Mouse (Mus musculus) liver, embryonic 16.5 days (tissue): ENCODE data around the gene Ndc1. TPM values are rescaled to one million over a fixed set of nuclear protein-coding genes. Genes with fewer than 3 reads are reported as not detected.

ENCODE experiments used
- ATAC-seq: fragments of 200-750 bp; cut with Nextera tagmentation; 2 replicates; pipeline ENCODE4 v1.8.0; 2017; ENCODE audit warnings: low read depth, mild to moderate bottlenecking, moderate number of reproducible peaks, moderate library complexity
- H3K27ac ChIP-seq: fragments of 300-500 bp; sonication (generic); 2 replicates; pipeline ENCODE4 v1.5.1; 2014; ENCODE audit warnings: mild to moderate bottlenecking, low read length
- H3K27me3 ChIP-seq: fragments of 300-500 bp; sonication (generic); 2 replicates; pipeline ENCODE4 v1.6.1; 2014; ENCODE audit warnings: low read depth, low read length, mixed read lengths; ENCODE audit not compliant: control insufficient read depth, insufficient read depth
- H3K36me3 ChIP-seq: fragments of 300-500 bp; sonication (generic); 2 replicates; pipeline ENCODE4 v1.6.1; 2014; ENCODE audit warnings: mild to moderate bottlenecking; ENCODE audit not compliant: control insufficient read depth, insufficient read depth
- H3K4me1 ChIP-seq: fragments of 300-500 bp; sonication (generic); 2 replicates; pipeline ENCODE4 v1.6.1; 2014; ENCODE audit warnings: low read depth, low read length, mixed read lengths; ENCODE audit not compliant: control insufficient read depth
- H3K4me2 ChIP-seq: fragments of 300-500 bp; sonication (generic); 2 replicates; pipeline ENCODE4 v1.6.1; 2014; ENCODE audit warnings: low read depth, low read length, mixed read lengths
- H3K4me3 ChIP-seq: fragments of 300-500 bp; sonication (generic); 2 replicates; pipeline ENCODE4 v1.5.1; 2014; ENCODE audit warnings: low read depth, mild to moderate bottlenecking, low read length
- H3K9ac ChIP-seq: fragments of 300-500 bp; sonication (generic); 2 replicates; pipeline ENCODE4 v1.6.1; 2014; ENCODE audit warnings: low read depth, low read length
- H3K9me3 ChIP-seq: fragments of 300-500 bp; sonication (generic); replicated peaks from 2 replicates; pipeline ENCODE4 v1.6.1; 2016; ENCODE audit warnings: low read length; ENCODE audit not compliant: control insufficient read depth
- WGBS: fragments of 180-500 bp; shearing (Covaris S2); extraction: QIAGEN DNeasy Blood & Tissue Kit; methylation state at CpG from one replicate; pipeline ENCODE4 v1.1.7; 2014; ENCODE audit not compliant: insufficient replicate concordance; 5-methylcytosine and 5-hydroxymethylcytosine counted together
- polyA plus RNA-seq: library from polyadenylated mRNA; unstranded; fragments of >200 nt; fragmentation: Nextera tagmentation; extraction: Ambion mirVana; gene quantifications from 2 replicates; pipeline ENCODE4 v1.2.1, GENCODE M21; 2015

Gene Ndc1
- polyA plus RNA-seq, 1 experiment from 2014 or later, result 13.0 TPM

DNA sequence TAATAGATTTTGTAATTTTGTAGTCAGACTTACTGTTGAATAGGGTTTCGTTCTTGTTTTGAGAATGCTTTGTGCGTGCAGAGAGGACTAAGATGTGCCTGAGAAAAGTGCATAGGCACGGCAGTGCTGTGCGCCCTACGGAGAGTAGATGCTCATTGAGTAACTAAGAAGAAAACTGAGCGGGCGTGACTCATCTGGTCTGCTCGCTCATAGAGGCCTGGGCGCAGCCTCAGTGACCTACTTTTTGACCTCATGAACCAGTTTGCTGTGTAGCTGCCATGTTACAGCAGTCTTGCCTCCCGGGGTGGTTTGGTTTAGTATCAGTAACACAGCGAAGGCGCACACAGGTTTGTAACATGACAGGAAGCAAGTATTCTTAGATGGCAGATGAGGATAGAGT is 58.0 kb downstream of the Ndc1 start:
- WGBS, result 77% methylated on average over 12 of the region's 12 CpGs
- no peaks in the 10 kb centered on the region for H3K36me3 ChIP-seq
- H3K27ac ChIP-seq, result no peak overlapping the region
- H3K9ac ChIP-seq, result no peak overlapping the region
- no peak overlapping the region for H3K4me3 ChIP-seq
- peaks cover 3% of the 10 kb centered on the region for H3K4me1 ChIP-seq
- H3K9me3 ChIP-seq, result no peaks in the 10 kb centered on the region
- no peak overlapping the region for H3K4me2 ChIP-seq
- peaks cover 3% of the 10 kb centered on the region; the same call in 1 of the 2 replicates for H3K27me3 ChIP-seq
- ATAC-seq, result no peak

DNA sequence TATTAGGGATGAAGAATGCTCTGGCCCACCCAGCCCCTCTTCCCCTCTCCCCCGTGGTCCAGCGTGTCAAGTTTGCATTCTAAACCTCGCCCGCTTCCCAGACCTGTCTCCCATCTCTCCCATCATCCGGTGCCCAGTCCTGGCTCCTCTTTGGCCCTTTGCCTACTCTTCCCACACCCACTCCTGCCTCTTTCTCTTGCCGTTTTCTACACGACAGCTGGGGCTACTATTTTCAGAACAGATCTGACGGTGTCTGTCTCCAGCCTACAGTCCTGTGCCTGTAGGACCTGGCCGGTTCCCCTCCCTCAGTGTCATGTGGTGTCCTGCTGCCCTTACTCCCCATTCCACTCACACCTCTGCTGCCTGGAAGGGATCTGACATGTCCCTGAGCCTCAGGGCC is 59.0 kb downstream of the Ndc1 start:
- no peak for ATAC-seq
- Histone ChIP-seq H3K36me3 (no peaks in the 10 kb centered on the region), H3K9me3 (no peaks in the 10 kb centered on the region), H3K9ac (no peak overlapping the region), H3K4me1 (no peaks in the 10 kb centered on the region; the same call in 1 of the 2 replicates), H3K4me3 (no peak overlapping the region), H3K4me2 (no peak overlapping the region), H3K27ac (no peak overlapping the region), H3K27me3 (no peaks in the 10 kb centered on the region; the same call in 1 of the 2 replicates)
- WGBS, result 67% methylated on average over 9 of the region's 9 CpGs

DNA sequence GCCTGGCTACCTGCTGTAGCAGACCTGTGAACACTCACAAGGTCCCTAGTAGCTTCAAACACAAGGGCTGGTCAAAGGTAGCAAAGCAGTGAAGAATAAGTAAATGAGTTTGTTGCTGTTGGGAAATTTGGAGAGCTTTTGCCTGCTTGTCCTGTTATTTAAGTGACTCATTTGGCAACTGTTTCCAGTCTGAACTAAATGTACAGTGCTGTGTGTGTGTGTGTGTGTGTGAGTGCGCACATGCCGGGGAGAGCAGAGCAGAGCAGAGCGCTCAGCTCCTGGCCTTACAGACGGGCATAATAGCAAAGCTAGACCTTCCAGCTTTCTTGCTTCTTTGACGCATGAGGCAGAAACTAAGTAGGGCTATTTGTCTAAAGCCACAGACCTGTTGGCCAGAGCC is 65.1 kb downstream of the Ndc1 start:
- ATAC-seq, result no peak
- H3K27me3 ChIP-seq, result peaks cover 52% of the 10 kb centered on the region
- H3K9me3 ChIP-seq, result no peaks in the 10 kb centered on the region
- H3K4me1 ChIP-seq, result peaks cover 3% of the 10 kb centered on the region; the same call in 1 of the 2 replicates
- H3K36me3 ChIP-seq, result no peaks in the 10 kb centered on the region
- 79% methylated on average over 5 of the region's 5 CpGs for WGBS
- H3K9ac ChIP-seq, result no peak overlapping the region
- no peak overlapping the region for H3K4me2 ChIP-seq
- H3K27ac ChIP-seq, result no peak overlapping the region
- no peak overlapping the region for H3K4me3 ChIP-seq

DNA sequence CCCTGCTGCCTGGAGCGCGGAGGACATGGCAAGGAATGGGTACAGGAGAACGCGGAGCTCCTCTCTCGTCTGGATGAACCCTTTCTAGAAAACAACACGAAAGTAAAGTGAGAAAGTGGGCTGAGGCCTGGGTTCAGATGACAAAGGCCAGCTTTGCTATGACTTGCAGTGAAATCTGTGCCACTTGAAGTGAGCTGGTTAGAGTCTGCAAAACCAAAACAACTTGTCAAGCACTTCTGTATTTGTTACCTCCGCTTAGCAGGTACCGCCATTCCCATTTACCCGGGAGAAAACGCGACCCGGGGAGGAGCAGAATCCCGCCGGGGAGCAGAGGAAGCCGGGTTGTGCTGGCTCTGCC is 66.4 kb downstream of the Ndc1 start:
- WGBS, result 7% methylated on average over 15 of the region's 15 CpGs
- Histone ChIP-seq H3K27me3 (peaks cover 60% of the 10 kb centered on the region), H3K9me3 (no peaks in the 10 kb centered on the region), H3K4me1 (peaks cover 3% of the 10 kb centered on the region; the same call in 1 of the 2 replicates), H3K9ac (no peak overlapping the region), H3K4me3 (peak overlapping the region; percentile 60), H3K36me3 (no peaks in the 10 kb centered on the region), H3K4me2 (peak overlapping the region; percentile 76), H3K27ac (no peak overlapping the region)
- no peak for ATAC-seq

DNA sequence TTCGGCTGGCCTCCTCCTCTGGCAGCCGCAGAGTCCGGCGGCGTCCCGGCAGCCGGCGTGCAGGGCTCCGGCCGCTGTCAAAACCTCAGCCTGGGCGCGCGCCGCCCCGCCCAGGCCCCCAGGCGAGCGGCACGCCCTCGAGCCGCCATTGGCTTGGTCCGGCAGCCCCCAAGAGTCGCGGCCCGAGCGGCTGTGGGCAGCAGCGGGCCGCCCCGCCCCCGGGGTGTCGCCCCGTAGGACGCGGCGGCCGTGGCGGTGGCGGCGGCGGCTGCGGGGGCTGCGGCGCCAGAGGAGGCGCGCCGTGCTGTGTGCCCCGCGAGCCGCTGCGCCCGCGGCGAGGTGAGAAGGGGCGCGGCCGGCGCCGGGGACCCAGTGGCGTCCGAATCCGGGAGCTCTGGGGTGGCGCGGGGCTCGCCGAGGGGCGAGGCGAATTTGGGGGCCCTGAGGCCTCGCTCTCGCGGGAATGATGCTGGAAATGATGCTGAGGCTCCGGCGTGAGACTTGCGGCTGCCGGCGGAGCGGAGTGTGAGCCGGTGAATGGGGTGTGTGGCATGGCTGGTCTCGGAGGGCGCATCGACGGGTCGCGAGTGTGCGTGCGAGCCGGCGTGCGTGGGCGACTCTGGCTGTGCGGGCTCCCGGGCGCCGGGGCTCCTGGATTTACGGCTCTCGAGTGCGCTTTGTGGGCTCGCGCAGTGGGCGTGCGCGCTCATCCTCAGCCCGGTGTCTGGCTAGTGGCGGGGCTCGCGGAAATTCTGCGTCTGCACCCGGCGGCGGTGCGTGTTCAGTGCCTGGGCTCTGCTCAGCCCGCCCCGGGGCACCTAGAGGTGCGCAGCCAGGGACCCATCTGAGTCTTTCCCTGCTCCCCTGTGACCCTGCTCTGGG is 67.0 kb downstream of the Ndc1 start, which contains the start of gene Glis1:
Glis1 (plus strand) TSS at position 236 of the 882 bp plus-strand sequence.
- Histone ChIP-seq H3K27ac (no peak within 1 kb of the TSS), H3K36me3 (no peaks in the 10 kb centered on the region), H3K27me3 (peaks cover 64% of the 10 kb centered on the region), H3K4me1 (peaks cover 3% of the 10 kb centered on the region; the same call in 1 of the 2 replicates), H3K4me3 (peak within 1 kb of the TSS; percentile 60), H3K9ac (no peak within 1 kb of the TSS), H3K9me3 (no peaks in the 10 kb centered on the region), H3K4me2 (peak within 1 kb of the TSS; percentile 76)
- peak; percentile 86 for ATAC-seq
- under 1% methylated on average over 93 of the region's 112 CpGs for WGBS

DNA sequence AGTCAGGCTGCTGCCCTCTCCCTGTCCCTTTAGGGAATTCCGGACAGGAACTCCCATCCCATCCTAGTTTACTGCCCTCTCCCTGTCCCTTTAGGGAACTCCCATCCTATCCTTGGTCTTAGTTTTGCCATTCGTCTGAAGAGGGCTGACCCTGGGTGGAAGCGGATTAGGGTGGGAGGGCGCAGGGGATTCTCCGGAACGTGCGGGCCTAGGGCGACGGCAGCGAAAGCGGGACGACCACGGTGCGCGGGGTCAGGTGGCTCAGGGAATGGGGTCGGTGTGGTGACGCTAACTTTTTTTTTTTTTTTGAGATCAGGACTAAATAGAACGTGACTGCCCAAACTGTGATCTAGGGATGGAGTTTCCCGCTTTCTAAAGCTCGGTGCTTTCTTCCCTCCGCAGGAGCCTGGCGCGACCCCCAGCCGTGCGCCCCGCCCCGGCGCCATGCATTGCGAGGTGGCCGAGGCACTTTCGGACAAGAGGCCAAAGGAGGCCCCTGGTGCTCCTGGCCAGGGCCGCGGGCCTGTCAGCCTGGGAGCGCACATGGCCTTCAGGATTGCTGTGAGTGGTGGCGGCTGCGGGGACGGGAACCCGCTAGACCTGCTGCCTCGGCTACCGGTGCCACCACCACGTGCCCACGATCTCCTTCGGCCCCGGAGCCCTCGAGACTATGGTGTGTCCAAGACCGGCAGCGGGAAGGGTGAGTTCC is 67.8 kb downstream of the Ndc1 start:
- Histone ChIP-seq H3K4me2 (peak overlapping the region; percentile 76), H3K9me3 (no peaks in the 10 kb centered on the region), H3K4me1 (peaks cover 3% of the 10 kb centered on the region; the same call in 1 of the 2 replicates), H3K27ac (no peak overlapping the region), H3K36me3 (no peaks in the 10 kb centered on the region), H3K27me3 (peaks cover 64% of the 10 kb centered on the region), H3K9ac (no peak overlapping the region), H3K4me3 (peak overlapping the region; percentile 60)
- WGBS, result 4% methylated on average over 47 of the region's 47 CpGs
- no peak for ATAC-seq

DNA sequence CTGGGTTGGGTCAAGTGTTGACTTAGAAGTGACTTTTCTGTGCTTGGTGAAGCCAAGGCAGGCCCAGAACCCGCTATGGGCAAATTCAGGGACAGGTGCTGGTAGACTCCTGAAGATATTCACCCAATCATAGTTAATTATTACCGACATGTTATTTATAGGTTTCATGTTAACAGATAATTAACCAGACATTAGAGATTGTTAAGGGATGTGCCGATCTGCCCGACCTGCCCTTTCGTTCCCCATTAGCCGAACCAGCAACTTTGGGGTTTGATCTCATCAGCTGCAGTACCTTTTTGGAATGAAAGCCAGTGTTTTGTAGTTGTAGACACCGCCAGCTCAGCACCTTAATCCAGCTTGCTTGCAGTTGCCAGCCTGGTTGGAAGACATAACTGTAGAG is 68.9 kb downstream of the Ndc1 start:
- Histone ChIP-seq H3K4me1 (peaks cover 3% of the 10 kb centered on the region; the same call in 1 of the 2 replicates), H3K27me3 (peaks cover 71% of the 10 kb centered on the region), H3K4me2 (no peak overlapping the region), H3K36me3 (no peaks in the 10 kb centered on the region), H3K9me3 (no peaks in the 10 kb centered on the region), H3K27ac (no peak overlapping the region), H3K4me3 (no peak overlapping the region), H3K9ac (no peak overlapping the region)
- WGBS, result 67% methylated on average over 7 of the region's 7 CpGs
- no peak for ATAC-seq

DNA sequence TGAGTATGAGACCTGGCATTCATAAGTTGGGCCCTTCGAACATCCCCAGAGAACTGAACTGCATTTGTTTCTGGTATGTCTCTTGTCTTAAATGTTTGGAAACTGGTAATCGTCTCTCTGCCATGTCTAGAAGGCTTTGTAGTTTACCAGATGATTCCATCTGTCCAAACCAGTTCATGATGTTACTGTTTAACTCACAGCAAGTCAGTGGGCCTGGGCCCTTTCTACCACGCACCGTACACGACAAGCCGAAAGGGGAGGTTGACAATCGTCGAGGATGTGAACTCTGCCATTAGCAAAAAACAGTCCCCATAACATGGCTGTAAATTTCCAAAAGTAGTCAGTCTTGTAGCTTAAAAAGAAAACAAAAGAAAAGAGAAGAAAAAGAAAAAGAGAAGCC is 71.2 kb downstream of the Ndc1 start:
- peaks cover 57% of the 10 kb centered on the region for H3K27me3 ChIP-seq
- no peak for ATAC-seq
- no peak overlapping the region for H3K9ac ChIP-seq
- H3K4me2 ChIP-seq, result no peak overlapping the region
- H3K36me3 ChIP-seq, result no peaks in the 10 kb centered on the region
- no peak overlapping the region for H3K27ac ChIP-seq
- H3K4me3 ChIP-seq, result no peak overlapping the region
- peaks cover 3% of the 10 kb centered on the region; the same call in 1 of the 2 replicates for H3K4me1 ChIP-seq
- WGBS, result 76% methylated on average over 8 of the region's 8 CpGs
- H3K9me3 ChIP-seq, result no peaks in the 10 kb centered on the region

DNA sequence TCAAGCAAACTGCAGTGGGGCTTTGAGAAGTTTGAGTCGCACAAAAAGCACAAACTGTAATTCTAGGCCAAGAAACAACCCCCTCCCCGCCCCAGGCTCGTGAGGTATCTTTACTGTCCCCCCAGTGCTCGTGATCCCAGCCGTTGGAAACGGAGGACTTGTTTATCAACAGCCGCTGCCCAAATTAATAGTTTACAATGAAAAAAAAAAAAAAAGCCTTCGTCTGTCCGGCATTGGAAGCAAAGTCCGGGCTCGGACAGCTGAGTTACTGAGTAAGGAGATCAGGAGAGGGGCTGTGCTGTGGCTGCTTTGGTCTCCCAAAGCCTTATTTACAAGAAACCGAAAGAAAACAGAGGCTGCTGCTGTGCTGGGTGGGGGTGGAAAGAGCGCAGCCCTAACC is 72.7 kb downstream of the Ndc1 start:
- 14% methylated on average over 13 of the region's 13 CpGs for WGBS
- H3K9ac ChIP-seq, result no peak overlapping the region
- H3K36me3 ChIP-seq, result no peaks in the 10 kb centered on the region
- H3K4me1 ChIP-seq, result no peaks in the 10 kb centered on the region; the same call in 1 of the 2 replicates
- peak overlapping the region; percentile 10 for H3K4me3 ChIP-seq
- H3K9me3 ChIP-seq, result no peaks in the 10 kb centered on the region
- peaks cover 41% of the 10 kb centered on the region for H3K27me3 ChIP-seq
- peak overlapping the region; percentile 34 for H3K4me2 ChIP-seq
- ATAC-seq, result no peak
- H3K27ac ChIP-seq, result no peak overlapping the region
